Mouse (Mus musculus): ENCODE data around the gene Gimap1. TPM values are rescaled to one million over a fixed set of nuclear protein-coding genes. Genes with fewer than 3 reads are reported as not detected.

Gene Gimap1
- total and polyA plus RNA-seq, 3 experiments, result 6.6 to 9.4 (median 8.9) TPM

DNA sequence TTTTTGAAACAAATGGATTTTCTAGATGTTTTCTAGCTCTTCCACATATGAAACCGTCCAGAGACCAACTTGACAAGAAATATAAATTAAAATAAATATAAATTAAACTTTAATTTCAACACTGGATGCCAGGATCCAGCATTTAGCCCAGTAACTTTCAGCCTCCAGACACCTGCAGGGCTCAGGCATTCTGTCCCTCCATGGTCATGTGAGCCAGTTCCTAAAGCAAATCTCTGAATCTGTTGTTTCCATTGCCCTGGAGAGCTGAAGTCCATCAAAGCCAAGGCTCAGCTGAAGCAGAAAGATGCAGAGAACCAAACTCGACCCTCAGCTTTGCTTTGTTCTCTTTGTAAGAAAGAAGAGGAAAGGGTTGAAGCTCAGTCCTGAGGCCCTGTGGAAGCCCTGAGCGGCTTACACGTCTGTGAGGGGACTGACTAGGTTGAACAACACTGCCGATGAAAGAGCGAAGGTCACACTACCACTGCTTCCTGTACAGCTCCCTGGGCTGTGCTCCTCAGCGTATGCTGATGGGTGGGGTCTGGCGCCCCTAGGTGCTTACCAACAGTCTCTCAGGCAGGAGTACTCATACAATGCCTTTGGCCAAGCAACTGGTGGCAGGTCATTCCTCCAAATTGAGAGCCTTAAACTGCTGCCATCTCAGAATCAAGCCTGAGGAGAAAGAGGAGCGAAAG lies 29.5 kb downstream of the Gimap1 start:
- Histone ChIP-seq H3K27me3 (ENCODE audit: control insufficient read depth, insufficient read depth, low read length) (no peaks in the 10 kb centered on the region), H3K79me2 (replicated peaks; ENCODE audit: control insufficient read depth, insufficient read depth, low read length) (no peaks in the 10 kb centered on the region), H3K36me3 (ENCODE audit: control insufficient read depth, insufficient read depth, low read length) (no peaks in the 10 kb centered on the region), H3K27ac (no peak overlapping the region), H3K9ac (ENCODE audit: low read depth, low read length) (no peak overlapping the region), H3K4me1 (ENCODE audit: control insufficient read depth, insufficient read depth, low read length) (no peaks in the 10 kb centered on the region), H3K4me3 (no peak overlapping the region)
- no peak for TF ChIP-seq EP300 (IDR thresholded peaks at IDR 0.05; ENCODE audit: insufficient read depth, low read depth, low read length)
- WGBS, result 59% methylated on average over 9 of the region's 9 CpGs
- peak in 1 of 2 experiments; percentile 40 for DNase-seq
- intact Hi-C loops (cut with DNase I), result no loop called here

GRCm38 (mm10) chr6:48768933-48769332 lies 30.1 kb downstream of the Gimap1 start:
- WGBS, result 79% methylated on average over 3 of the region's 3 CpGs
- no peak for TF ChIP-seq CTCF (IDR thresholded peaks at IDR 0.05)
- TF ChIP-seq EP300 (IDR thresholded peaks at IDR 0.05; ENCODE audit: insufficient read depth, low read depth, low read length), result no peak
- no peak for TF ChIP-seq POLR2A (IDR thresholded peaks at IDR 0.05; ENCODE audit: insufficient read depth, low read depth, low read length)

GRCm38 (mm10) chr6:48770696-48771095 lies 31.8 kb downstream of the Gimap1 start, which contains the start of gene Gimap3:
Gimap3 (minus strand) TSS chr6:48770851.
- intact Hi-C loops (cut with DNase I), result loop anchor here (5.0 kb wide), 2 partner anchors 233 to 593 kb away; partner anchors contain the start of gene Atp6v0e2
- no peaks in the 10 kb centered on the region for H3K4me1 ChIP-seq (ENCODE audit: control insufficient read depth, insufficient read depth, low read length)
- H3K4me3 ChIP-seq, result no peak within 1 kb of the TSS
- no peak within 1 kb of the TSS for H3K9ac ChIP-seq (ENCODE audit: low read depth, low read length)
- TF ChIP-seq CTCF (IDR thresholded peaks at IDR 0.05) (no peak), EP300 (IDR thresholded peaks at IDR 0.05; ENCODE audit: insufficient read depth, low read depth, low read length) (no peak), POLR2A (IDR thresholded peaks at IDR 0.05; ENCODE audit: insufficient read depth, low read depth, low read length) (no peak)
- DNase-seq, result peak in 1 of 2 experiments; percentile 14
- H3K27ac ChIP-seq, result peak within 1 kb of the TSS; percentile 53
- no peaks in the 10 kb centered on the region for H3K79me2 ChIP-seq (replicated peaks; ENCODE audit: control insufficient read depth, insufficient read depth, low read length)
- H3K27me3 ChIP-seq (ENCODE audit: control insufficient read depth, insufficient read depth, low read length), result no peaks in the 10 kb centered on the region
- H3K36me3 ChIP-seq (ENCODE audit: control insufficient read depth, insufficient read depth, low read length), result no peaks in the 10 kb centered on the region
- 77% methylated on average over 3 of the region's 3 CpGs for WGBS

More at GRCm38 (mm10) chr6:48768933-48769332, 30.1 kb downstream of the Gimap1 start:
- intact Hi-C loops (cut with DNase I), result no loop called here
- DNase-seq, result no peak
- Histone ChIP-seq H3K27me3 (ENCODE audit: control insufficient read depth, insufficient read depth, low read length) (no peaks in the 10 kb centered on the region), H3K27ac (no peak overlapping the region), H3K79me2 (replicated peaks; ENCODE audit: control insufficient read depth, insufficient read depth, low read length) (no peaks in the 10 kb centered on the region), H3K9ac (ENCODE audit: low read depth, low read length) (no peak overlapping the region), H3K4me1 (ENCODE audit: control insufficient read depth, insufficient read depth, low read length) (no peaks in the 10 kb centered on the region), H3K36me3 (ENCODE audit: control insufficient read depth, insufficient read depth, low read length) (no peaks in the 10 kb centered on the region), H3K4me3 (no peak overlapping the region)

DNA sequence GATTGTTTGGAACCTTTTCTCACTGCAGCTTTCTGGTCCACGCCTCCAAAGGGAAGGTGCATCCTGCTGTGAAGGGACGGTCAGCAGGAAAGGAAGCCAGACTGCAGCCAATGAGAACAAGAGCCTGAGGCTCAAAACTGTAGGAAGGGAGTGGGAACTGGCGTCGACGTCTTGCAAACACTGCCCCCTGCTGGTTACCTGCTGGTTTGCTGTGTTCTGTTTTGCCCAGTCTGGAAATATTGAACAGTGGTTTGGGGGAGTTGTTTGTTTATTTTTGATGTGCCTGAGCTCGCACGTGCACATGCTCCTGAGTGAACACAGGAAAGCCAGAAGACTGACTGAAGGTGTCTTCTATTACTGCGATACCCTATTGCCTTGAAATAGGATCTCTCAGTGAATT lies 33.2 kb downstream of the Gimap1 start:
- TF ChIP-seq EP300 (IDR thresholded peaks at IDR 0.05; ENCODE audit: insufficient read depth, low read depth, low read length), result peak; percentile 85
- no peak; the same call in 1 of the 2 replicates for TF ChIP-seq CTCF (IDR thresholded peaks at IDR 0.05)
- TF ChIP-seq POLR2A (IDR thresholded peaks at IDR 0.05; ENCODE audit: insufficient read depth, low read depth, low read length), result no peak
- DNase-seq, result peak; percentile 82 to 85

GRCm38 (mm10) chr6:48784406-48784805 lies 45.6 kb downstream of the Gimap1 start:
- H3K9ac ChIP-seq (ENCODE audit: low read depth, low read length), result no peak overlapping the region
- WGBS, result 74% methylated on average over 1 of the region's 1 CpGs
- no peaks in the 10 kb centered on the region for H3K36me3 ChIP-seq (ENCODE audit: control insufficient read depth, insufficient read depth, low read length)
- no peak overlapping the region for H3K4me3 ChIP-seq
- DNase-seq, result no peak
- H3K27ac ChIP-seq, result no peak overlapping the region
- intact Hi-C loops (cut with DNase I), result no loop called here
- H3K27me3 ChIP-seq (ENCODE audit: control insufficient read depth, insufficient read depth, low read length), result no peaks in the 10 kb centered on the region
- TF ChIP-seq POLR2A (IDR thresholded peaks at IDR 0.05; ENCODE audit: insufficient read depth, low read depth, low read length), result no peak
- TF ChIP-seq CTCF (IDR thresholded peaks at IDR 0.05), result no peak
- TF ChIP-seq EP300 (IDR thresholded peaks at IDR 0.05; ENCODE audit: insufficient read depth, low read depth, low read length), result no peak
- H3K4me1 ChIP-seq (ENCODE audit: control insufficient read depth, insufficient read depth, low read length), result no peaks in the 10 kb centered on the region; the same call in 1 of the 2 replicates
- H3K79me2 ChIP-seq (replicated peaks; ENCODE audit: control insufficient read depth, insufficient read depth, low read length), result no peaks in the 10 kb centered on the region

More for the DNA sequence above, 33.2 kb downstream of the Gimap1 start:
- Histone ChIP-seq H3K27me3 (ENCODE audit: control insufficient read depth, insufficient read depth, low read length) (no peaks in the 10 kb centered on the region), H3K4me1 (ENCODE audit: control insufficient read depth, insufficient read depth, low read length) (no peaks in the 10 kb centered on the region), H3K79me2 (replicated peaks; ENCODE audit: control insufficient read depth, insufficient read depth, low read length) (no peaks in the 10 kb centered on the region), H3K27ac (peak overlapping the region; percentile 53; the same call in 1 of the 2 replicates), H3K36me3 (ENCODE audit: control insufficient read depth, insufficient read depth, low read length) (no peaks in the 10 kb centered on the region), H3K9ac (ENCODE audit: low read depth, low read length) (no peak overlapping the region), H3K4me3 (no peak overlapping the region)
- intact Hi-C loops (cut with DNase I), result loop anchor here (1.0 to 5.0 kb wide), 4 partner anchors 26 to 595 kb away; partner anchors contain the start of genes Atp6v0e2 and Gimap5
- WGBS, result 6% methylated on average over 8 of the region's 8 CpGs

GRCm38 (mm10) chr6:48785189-48785588 lies 46.3 kb downstream of the Gimap1 start:
- Histone ChIP-seq H3K9ac (ENCODE audit: low read depth, low read length) (no peak overlapping the region), H3K27ac (peak overlapping the region; percentile 13; the same call in 1 of the 2 replicates), H3K36me3 (ENCODE audit: control insufficient read depth, insufficient read depth, low read length) (no peaks in the 10 kb centered on the region), H3K79me2 (replicated peaks; ENCODE audit: control insufficient read depth, insufficient read depth, low read length) (no peaks in the 10 kb centered on the region), H3K4me1 (ENCODE audit: control insufficient read depth, insufficient read depth, low read length) (no peaks in the 10 kb centered on the region; the same call in 1 of the 2 replicates), H3K4me3 (no peak overlapping the region), H3K27me3 (ENCODE audit: control insufficient read depth, insufficient read depth, low read length) (no peaks in the 10 kb centered on the region)
- intact Hi-C loops (cut with DNase I), result no loop called here
- TF ChIP-seq EP300 (IDR thresholded peaks at IDR 0.05; ENCODE audit: insufficient read depth, low read depth, low read length) (no peak), CTCF (IDR thresholded peaks at IDR 0.05) (no peak), POLR2A (IDR thresholded peaks at IDR 0.05; ENCODE audit: insufficient read depth, low read depth, low read length) (no peak)
- peak in 1 of 2 experiments; percentile 9 for DNase-seq
- 33% methylated on average over 1 of the region's 1 CpGs for WGBS

Data from heart, adult 2 months (tissue).